Mouse (Mus musculus): Measurements from ENCODE around the gene Ipcef1. TPM values are rescaled to one million over a fixed set of nuclear protein-coding genes. Genes with fewer than 3 reads are reported as not detected.

The Ipcef1 gene
- total RNA-seq (2021), result under 1 TPM in 1 of 2 experiments, not detected in 1; 0.08 TPM
- long read RNA-seq, experiment 1, result 0 reads
- long read RNA-seq, experiment 2, result 0 reads

GRCm38 (mm10) chr10:7052315-7053017, at the start of gene Ipcef1:
TSS of gene Ipcef1 (minus strand) at chr10:7052478.
- no peak for DNase-seq

- DNase-seq, result no peak
These were observed 25.7 kb upstream of the Ipcef1 start for GRCm38 (mm10) chr10:7077971-7078370.

GRCm38 (mm10) chr10:7077389-7077808, 25.1 kb upstream of the Ipcef1 start:
- DNase-seq, result no peak

- no peak for DNase-seq
These were observed 24.5 kb upstream of the Ipcef1 start for GRCm38 (mm10) chr10:7076662-7077211.

GRCm38 (mm10) chr10:7076201-7076600, 23.9 kb upstream of the Ipcef1 start:
- DNase-seq, result peak; percentile 68

GRCm38 (mm10) chr10:7075661-7076060, 23.4 kb upstream of the Ipcef1 start:
- DNase-seq, result no peak

- no peak for DNase-seq
These were observed 22.0 kb upstream of the Ipcef1 start for GRCm38 (mm10) chr10:7074231-7074630.

GRCm38 (mm10) chr10:7070924-7071323, 18.6 kb upstream of the Ipcef1 start:
- no peak for DNase-seq

- DNase-seq, result no peak
These were observed 18.0 kb upstream of the Ipcef1 start for GRCm38 (mm10) chr10:7070100-7070835.

GRCm38 (mm10) chr10:7069090-7069489, 16.8 kb upstream of the Ipcef1 start:
- DNase-seq, result no peak

GRCm38 (mm10) chr10:7068608-7069007, 16.3 kb upstream of the Ipcef1 start:
- DNase-seq, result no peak

GRCm38 (mm10) chr10:7063752-7064457, 11.6 kb upstream of the Ipcef1 start:
- DNase-seq, result no peak

- no peak for DNase-seq
These were observed 10.7 kb upstream of the Ipcef1 start for GRCm38 (mm10) chr10:7062993-7063392.

- DNase-seq, result no peak
These were observed 8.0 kb upstream of the Ipcef1 start for GRCm38 (mm10) chr10:7060326-7060725.

- no peak for DNase-seq
These were observed 5.3 kb upstream of the Ipcef1 start for GRCm38 (mm10) chr10:7057546-7057945.

GRCm38 (mm10) chr10:7054560-7055205, 2.4 kb upstream of the Ipcef1 start:
- no peak for DNase-seq

GRCm38 (mm10) chr10:7049901-7050300, 2.4 kb downstream of the Ipcef1 start:
- no peak for DNase-seq

- no peak for DNase-seq
These were observed 4.4 kb downstream of the Ipcef1 start for GRCm38 (mm10) chr10:7047919-7048291.

- no peak for DNase-seq
These were observed 4.9 kb downstream of the Ipcef1 start for GRCm38 (mm10) chr10:7047288-7047918.

- DNase-seq, result no peak
These were observed 8.4 kb downstream of the Ipcef1 start for GRCm38 (mm10) chr10:7043896-7044295.

GRCm38 (mm10) chr10:7041032-7041431, 11.2 kb downstream of the Ipcef1 start:
- DNase-seq, result no peak

- DNase-seq, result no peak
These were observed 15.1 kb downstream of the Ipcef1 start for GRCm38 (mm10) chr10:7037194-7037593.

All from gastrocnemius, postnatal 25 days (tissue).